Comparison of ENCODE assay signal across 23 mouse cellular contexts in the genomic region with DNA sequence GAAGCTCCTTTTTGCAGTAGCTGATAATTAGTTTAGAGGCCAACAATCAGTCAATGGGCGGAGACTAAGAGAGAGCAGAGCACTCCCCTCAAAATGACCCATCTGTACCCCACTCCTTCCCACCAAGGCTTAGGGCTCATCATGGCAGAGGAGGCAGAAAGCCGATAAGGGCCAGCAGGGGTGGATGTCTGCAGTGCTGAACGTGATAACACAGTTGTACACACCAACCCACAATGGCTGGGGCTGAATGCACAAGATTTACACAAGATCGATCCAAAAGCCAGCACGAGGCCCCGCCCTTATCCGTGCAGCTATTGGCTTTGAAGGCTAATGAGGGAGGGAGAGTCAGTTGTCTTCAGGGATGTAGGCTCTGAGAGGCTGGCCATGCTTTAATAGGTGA. TPM values are rescaled to one million over a fixed set of nuclear protein-coding genes. Genes with fewer than 3 reads are reported as not detected.
A peak's percentile ranks its signal among the peaks of the same experiment; 100 is the strongest.
DNase-seq lines count a peak whose midpoint lies in the region; ATAC-seq and TF ChIP-seq lines count a peak whose summit lies in the region.
"Had no signal": no experiment of that assay in that cellular context is flagged by ENCODE, and none has a peak within 500 bp of the region (broad histone marks: within the 10 kb centered on the region; RNA-seq: fewer than 3 reads in every experiment).

No protein-coding gene starts in this region.

- 76% methylated on average over 7 of the region's 7 CpGs for WGBS in heart, embryonic 10.5 days
- WGBS in liver, embryonic 13.5 days (ENCODE audit: insufficient replicate concordance) = 56% methylated on average over 7 of the region's 7 CpGs
- 75% methylated on average over 7 of the region's 7 CpGs for WGBS in liver, postnatal 0 days (ENCODE audit: insufficient replicate concordance)
- 90% methylated on average over 7 of the region's 7 CpGs for WGBS in midbrain, embryonic 11.5 days

- no peak for TF ChIP-seq CTCF in liver, postnatal 0 days (IDR thresholded peaks at IDR 0.05; ENCODE audit: low read depth)

- H3K4me2 ChIP-seq in liver, embryonic 13.5 days = no peak overlapping the region
- no peak overlapping the region for H3K4me2 ChIP-seq in liver, postnatal 0 days (ENCODE audit: low read depth, low read length)
- H3K4me2 ChIP-seq in midbrain, embryonic 11.5 days = no peak overlapping the region
- H3K4me2 ChIP-seq: embryonic facial prominence, embryonic 15.5 days; heart, embryonic 11.5 days; heart, embryonic 15.5 days; hindbrain, embryonic 14.5 days had no signal

- H3K4me3 ChIP-seq in heart, embryonic 10.5 days = no peak overlapping the region
- H3K4me3 ChIP-seq in liver, embryonic 13.5 days (replicated peaks) = no peak overlapping the region
- no peak overlapping the region for H3K4me3 ChIP-seq in liver, postnatal 0 days (ENCODE audit: low read depth, low read length)
- H3K4me3 ChIP-seq in midbrain, embryonic 11.5 days (ENCODE audit: low read depth, low read length) = no peak overlapping the region
- H3K4me3 ChIP-seq: embryonic facial prominence, embryonic 15.5 days; erythroblast, embryonic 14.5 days; forebrain, embryonic 10.5 days; heart, embryonic 15.5 days had no signal

- no peak overlapping the region for H3K9ac ChIP-seq in liver, embryonic 13.5 days
- H3K9ac ChIP-seq in liver, postnatal 0 days (replicated peaks) = no peak overlapping the region
- H3K9ac ChIP-seq in midbrain, embryonic 11.5 days (ENCODE audit: low read length) = no peak overlapping the region
- H3K9ac ChIP-seq: embryonic facial prominence, embryonic 15.5 days; heart, embryonic 15.5 days; hindbrain, embryonic 14.5 days had no signal

- H3K36me3 ChIP-seq in heart, embryonic 10.5 days = no peaks in the 10 kb centered on the region
- no peaks in the 10 kb centered on the region for H3K36me3 ChIP-seq in liver, embryonic 13.5 days
- H3K36me3 ChIP-seq in liver, postnatal 0 days (replicated peaks; ENCODE audit: insufficient read depth, low read length) = no peaks in the 10 kb centered on the region
- H3K36me3 ChIP-seq in midbrain, embryonic 11.5 days (ENCODE audit: control insufficient read depth, insufficient read depth, low read length) = no peaks in the 10 kb centered on the region
- H3K36me3 ChIP-seq: embryonic facial prominence, embryonic 15.5 days; forebrain, embryonic 10.5 days; heart, embryonic 15.5 days had no signal

- H3K9me3 ChIP-seq in heart, embryonic 10.5 days = no peaks in the 10 kb centered on the region
- H3K9me3 ChIP-seq in liver, embryonic 13.5 days (replicated peaks) = no peaks in the 10 kb centered on the region
- H3K9me3 ChIP-seq in liver, postnatal 0 days (ENCODE audit: low read length) = no peaks in the 10 kb centered on the region
- H3K9me3 ChIP-seq in midbrain, embryonic 11.5 days (ENCODE audit: control insufficient read depth, low read length) = no peaks in the 10 kb centered on the region
- H3K9me3 ChIP-seq: embryonic facial prominence, embryonic 15.5 days; forebrain, embryonic 10.5 days; G1E; heart, embryonic 15.5 days had no signal

- no peaks in the 10 kb centered on the region for H3K27me3 ChIP-seq in heart, embryonic 10.5 days (ENCODE audit: insufficient read depth, poor library complexity, severe bottlenecking)
- H3K27me3 ChIP-seq in liver, embryonic 13.5 days = 0 out of 2 replicates have a peak, but pooled peaks cover 3% of the 10 kb centered on the region
- no peaks in the 10 kb centered on the region for H3K27me3 ChIP-seq in liver, postnatal 0 days (ENCODE audit: insufficient read depth, low read length)
- H3K27me3 ChIP-seq in midbrain, embryonic 11.5 days (ENCODE audit: control insufficient read depth, insufficient read depth, low read length) = no peaks in the 10 kb centered on the region
- H3K27me3 ChIP-seq: embryonic facial prominence, embryonic 15.5 days; heart, embryonic 15.5 days had no signal

- H3K27ac ChIP-seq in heart, embryonic 10.5 days = no peak overlapping the region
- no peak overlapping the region for H3K27ac ChIP-seq in liver, embryonic 13.5 days
- no peak overlapping the region for H3K27ac ChIP-seq in liver, postnatal 0 days (ENCODE audit: low read depth)
- no peak overlapping the region for H3K27ac ChIP-seq in midbrain, embryonic 11.5 days (ENCODE audit: low read depth, low read length)
- H3K27ac ChIP-seq: embryonic facial prominence, embryonic 15.5 days; forebrain, embryonic 10.5 days; heart, embryonic 15.5 days; hindbrain, embryonic 14.5 days had no signal

- TF ChIP-seq EP300 in liver, postnatal 0 days (IDR thresholded peaks at IDR 0.05; ENCODE audit: low read depth) = no peak

- ATAC-seq in liver, embryonic 13.5 days (ENCODE audit: low read depth) = peak; percentile 86
- peak; percentile 32; the same call in 1 of the 2 replicates for ATAC-seq in liver, postnatal 0 days
- no peak for ATAC-seq in midbrain, embryonic 11.5 days (ENCODE audit: low FRiP score)
- no peak for ATAC-seq in activated CD4-positive, CD25-positive, alpha-beta regulatory T cell, adult 4 months
- ATAC-seq: CD4-positive, CD25-positive, alpha-beta regulatory T cell, adult 4 months; forebrain, embryonic 14.5 days had no signal

- H3K4me1 ChIP-seq in heart, embryonic 10.5 days = peaks cover 12% of the 10 kb centered on the region; the same call in 1 of the 2 replicates
- peaks cover 9% of the 10 kb centered on the region for H3K4me1 ChIP-seq in liver, embryonic 13.5 days (replicated peaks)
- H3K4me1 ChIP-seq in liver, postnatal 0 days (ENCODE audit: insufficient read depth) = peaks cover 25% of the 10 kb centered on the region
- no peaks in the 10 kb centered on the region for H3K4me1 ChIP-seq in midbrain, embryonic 11.5 days (ENCODE audit: control insufficient read depth, insufficient read depth, low read length)

- DNase-seq in heart, adult 11 months = peak; percentile 71
- no peak for DNase-seq in heart, embryonic 10.5 days (ENCODE audit: low spot score)
- DNase-seq in liver, embryonic 13.5 days = peak; percentile 56
- DNase-seq in liver, postnatal 0 days = no peak
- no peak for DNase-seq in midbrain, embryonic 11.5 days (ENCODE audit: low spot score, missing footprints)
- DNase-seq in frontal cortex, postnatal 10 days (ENCODE audit: low spot score in 2 of 2) = no peak
- DNase-seq: adrenal gland, adult 2 months; adrenal gland, postnatal 25 days; B cell, adult 2 months; cerebellum, adult 2 months; gastrocnemius, postnatal 36 days; heart, adult 18-20 months; heart, postnatal 14 days had no signal

RNA-seq across cellular contexts. Expression of a gene that starts 58.3 kb away (rescaled TPM):
- polyA plus RNA-seq in heart, embryonic 10.5 days (2016; fragmentation: Nextera tagmentation; extraction: Ambion mirVana) = 0.98 and 1.6 TPM in 2 replicates
- polyA plus RNA-seq in liver, embryonic 13.5 days (2015; fragmentation: Nextera tagmentation; extraction: Ambion mirVana) = 0.93 and 0.98 TPM in 2 replicates
- 4.3 and 6.3 TPM in 2 replicates for polyA plus RNA-seq in liver, postnatal 0 days (2015; fragmentation: Nextera tagmentation; extraction: Ambion mirVana)
- polyA plus RNA-seq in midbrain, embryonic 11.5 days (2014; fragmentation: Nextera tagmentation; extraction: Ambion mirVana) = 0.92 and 1.1 TPM in 2 replicates
- polyA plus RNA-seq in activated CD4-positive, CD25-positive, alpha-beta regulatory T cell, adult 4 months (2017; shearing (Covaris generic)) = under 1 TPM in 1 of 2 experiments, not detected in 1; 0.07 TPM
- polyA plus RNA-seq: erythroblast, embryonic 14.5 days had no signal

Comparison
In these comparisons a context has a peak if more than half of its experiments do, and no peak if none do; other contexts are left out.
1. DNase-seq: peak in heart, adult 11 months (single experiment) and liver, embryonic 13.5 days (single experiment); none in heart, embryonic 10.5 days (single experiment), liver, postnatal 0 days (single experiment), midbrain, embryonic 11.5 days (single experiment) and frontal cortex, postnatal 10 days (0 of 2).
2. ATAC-seq: peak in liver, embryonic 13.5 days (single experiment) and liver, postnatal 0 days (single experiment); none in midbrain, embryonic 11.5 days (single experiment) and activated CD4-positive, CD25-positive, alpha-beta regulatory T cell, adult 4 months (single experiment).